Mouse (Mus musculus): ENCODE data around the gene Scn8a. TPM values are rescaled to one million over a fixed set of nuclear protein-coding genes. Genes with fewer than 3 reads are reported as not detected.

Scn8a gene
- polyA plus RNA-seq, 1 experiment from 2014 or later: 18.1 TPM

DNA sequence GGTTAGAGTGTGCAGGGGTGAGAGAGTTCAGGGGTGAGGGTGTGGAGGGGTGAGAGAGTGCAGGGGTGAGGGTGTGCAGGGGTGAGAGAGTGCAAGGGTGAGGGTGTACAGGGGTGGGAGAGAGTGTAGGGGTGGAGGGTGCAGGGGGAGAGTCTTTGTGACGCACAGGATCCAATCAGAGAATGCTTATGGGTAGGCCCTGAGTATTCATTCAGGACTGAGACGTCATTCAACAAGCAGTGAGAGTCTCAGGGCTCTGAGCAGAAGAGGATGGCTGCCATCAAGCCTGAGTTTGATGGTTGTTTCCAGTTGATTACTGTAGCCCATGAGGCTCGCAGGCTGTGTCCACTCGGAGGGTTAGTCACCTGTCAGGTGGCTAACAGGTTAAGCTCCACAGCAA is 48.4 kb downstream of the Scn8a start:
- no peak overlapping the region for H3K4me3 ChIP-seq (ENCODE audit: low read depth, low read length)
- H3K27me3 ChIP-seq (ENCODE audit: control insufficient read depth, insufficient read depth, low read depth, low read length): no peaks in the 10 kb centered on the region
- no peak overlapping the region for H3K9ac ChIP-seq (ENCODE audit: low read depth, low read length)
- no peak overlapping the region for H3K4me2 ChIP-seq (ENCODE audit: low read length)
- 31% methylated on average over 4 of the region's 4 CpGs for WGBS
- H3K9me3 ChIP-seq (replicated peaks; ENCODE audit: control insufficient read depth, low read length, poor library complexity, severe bottlenecking): no peaks in the 10 kb centered on the region
- ATAC-seq: no peak
- peaks cover 9% of the 10 kb centered on the region for H3K4me1 ChIP-seq (ENCODE audit: control insufficient read depth, insufficient read depth, low read length)
- no peak overlapping the region for H3K27ac ChIP-seq (ENCODE audit: low read length)
- no peaks in the 10 kb centered on the region for H3K36me3 ChIP-seq (ENCODE audit: control insufficient read depth, insufficient read depth, low read length)

DNA sequence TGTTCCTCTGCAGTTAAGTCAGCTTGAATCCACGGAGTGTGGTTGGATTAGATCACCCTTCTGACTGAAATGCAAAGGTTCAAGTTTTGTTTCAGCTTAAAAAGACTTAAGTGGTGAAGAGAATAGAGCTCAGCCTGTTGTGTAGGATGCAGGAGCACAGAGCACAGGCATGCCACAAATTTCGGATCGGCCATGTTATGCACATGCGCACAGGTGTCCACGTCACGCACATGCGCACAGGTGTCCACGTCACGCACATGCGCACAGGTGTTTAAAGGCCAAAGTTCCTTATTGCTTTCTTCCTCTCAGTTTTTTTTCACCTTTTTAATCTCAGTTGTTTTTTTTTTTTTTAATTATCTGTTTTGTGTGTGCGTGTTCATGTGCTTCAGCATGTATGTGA is 52.6 kb downstream of the Scn8a start:
- peaks cover 11% of the 10 kb centered on the region for H3K4me1 ChIP-seq (ENCODE audit: control insufficient read depth, insufficient read depth, low read length)
- H3K4me3 ChIP-seq (ENCODE audit: low read depth, low read length): no peak overlapping the region
- no peak overlapping the region for H3K4me2 ChIP-seq (ENCODE audit: low read length)
- H3K9me3 ChIP-seq (replicated peaks; ENCODE audit: control insufficient read depth, low read length, poor library complexity, severe bottlenecking): no peaks in the 10 kb centered on the region
- H3K27me3 ChIP-seq (ENCODE audit: control insufficient read depth, insufficient read depth, low read depth, low read length): no peaks in the 10 kb centered on the region
- H3K9ac ChIP-seq (ENCODE audit: low read depth, low read length): no peak overlapping the region
- H3K27ac ChIP-seq (ENCODE audit: low read length): no peak overlapping the region
- no peaks in the 10 kb centered on the region for H3K36me3 ChIP-seq (ENCODE audit: control insufficient read depth, insufficient read depth, low read length)
- no peak for ATAC-seq
- 92% methylated on average over 11 of the region's 11 CpGs for WGBS

DNA sequence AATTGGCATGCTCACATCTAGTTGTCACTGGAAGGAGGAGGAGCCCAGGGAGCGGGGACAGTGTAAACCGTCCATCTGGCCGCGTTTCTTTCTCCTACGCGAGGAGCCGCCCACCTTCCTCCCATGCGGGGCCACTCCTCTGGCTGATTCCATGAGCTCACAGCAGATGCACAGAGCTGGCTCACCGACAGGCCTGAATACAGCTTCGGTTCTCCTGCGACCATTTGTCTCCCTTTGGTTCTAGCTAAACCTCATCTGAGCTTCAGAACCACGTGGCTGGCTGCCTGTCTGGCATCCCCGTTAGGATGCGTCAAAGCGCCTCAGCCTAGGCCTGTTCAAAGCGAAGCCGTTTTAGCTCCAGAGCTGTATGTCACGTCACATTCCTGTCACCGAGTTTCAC is 53.8 kb downstream of the Scn8a start:
- H3K4me2 ChIP-seq (ENCODE audit: low read length): 0 out of 2 replicates have a peak overlapping the region, but pooled peaks have one; percentile 21
- peak; percentile 62 for ATAC-seq

DNA sequence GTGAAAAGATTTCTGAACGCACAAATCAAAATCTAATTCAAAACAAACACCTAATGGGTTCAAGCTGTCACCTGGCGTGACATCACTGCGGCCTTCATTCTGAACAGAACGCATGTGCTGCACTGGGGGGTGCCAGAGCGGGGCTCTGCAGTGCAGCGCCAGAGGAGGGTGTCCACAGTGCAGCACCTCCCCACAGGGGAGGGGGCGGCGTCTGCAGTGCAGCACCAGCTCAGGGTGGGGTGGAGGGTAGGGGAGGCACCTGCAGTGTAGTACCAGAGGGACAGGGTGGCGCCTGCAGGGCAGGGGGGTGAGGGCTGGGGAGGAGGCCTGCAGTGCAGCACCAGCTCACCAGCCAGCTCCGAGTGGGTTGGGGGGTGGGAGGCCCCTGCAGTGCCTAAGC is 55.3 kb downstream of the Scn8a start:
- peaks cover 11% of the 10 kb centered on the region for H3K4me1 ChIP-seq (ENCODE audit: control insufficient read depth, insufficient read depth, low read length)
- no peak overlapping the region for H3K4me2 ChIP-seq (ENCODE audit: low read length)
- 63% methylated on average over 10 of the region's 10 CpGs for WGBS
- ATAC-seq: 0 out of 2 replicates have a peak, but pooled peaks have one; percentile 17
- no peaks in the 10 kb centered on the region for H3K9me3 ChIP-seq (replicated peaks; ENCODE audit: control insufficient read depth, low read length, poor library complexity, severe bottlenecking)
- no peaks in the 10 kb centered on the region for H3K36me3 ChIP-seq (ENCODE audit: control insufficient read depth, insufficient read depth, low read length)
- no peak overlapping the region for H3K27ac ChIP-seq (ENCODE audit: low read length)
- H3K4me3 ChIP-seq (ENCODE audit: low read depth, low read length): no peak overlapping the region
- no peak overlapping the region for H3K9ac ChIP-seq (ENCODE audit: low read depth, low read length)
- no peaks in the 10 kb centered on the region for H3K27me3 ChIP-seq (ENCODE audit: control insufficient read depth, insufficient read depth, low read depth, low read length)

More for the DNA sequence above, 53.8 kb downstream of the Scn8a start:
- peaks cover 11% of the 10 kb centered on the region for H3K4me1 ChIP-seq (ENCODE audit: control insufficient read depth, insufficient read depth, low read length)
- H3K27me3 ChIP-seq (ENCODE audit: control insufficient read depth, insufficient read depth, low read depth, low read length): no peaks in the 10 kb centered on the region
- H3K27ac ChIP-seq (ENCODE audit: low read length): peak overlapping the region; percentile 23; the same call in 1 of the 2 replicates
- WGBS: 15% methylated on average over 19 of the region's 19 CpGs
- no peaks in the 10 kb centered on the region for H3K9me3 ChIP-seq (replicated peaks; ENCODE audit: control insufficient read depth, low read length, poor library complexity, severe bottlenecking)
- no peaks in the 10 kb centered on the region for H3K36me3 ChIP-seq (ENCODE audit: control insufficient read depth, insufficient read depth, low read length)
- H3K9ac ChIP-seq (ENCODE audit: low read depth, low read length): 0 out of 2 replicates have a peak overlapping the region, but pooled peaks have one; percentile 7
- no peak overlapping the region for H3K4me3 ChIP-seq (ENCODE audit: low read depth, low read length)

DNA sequence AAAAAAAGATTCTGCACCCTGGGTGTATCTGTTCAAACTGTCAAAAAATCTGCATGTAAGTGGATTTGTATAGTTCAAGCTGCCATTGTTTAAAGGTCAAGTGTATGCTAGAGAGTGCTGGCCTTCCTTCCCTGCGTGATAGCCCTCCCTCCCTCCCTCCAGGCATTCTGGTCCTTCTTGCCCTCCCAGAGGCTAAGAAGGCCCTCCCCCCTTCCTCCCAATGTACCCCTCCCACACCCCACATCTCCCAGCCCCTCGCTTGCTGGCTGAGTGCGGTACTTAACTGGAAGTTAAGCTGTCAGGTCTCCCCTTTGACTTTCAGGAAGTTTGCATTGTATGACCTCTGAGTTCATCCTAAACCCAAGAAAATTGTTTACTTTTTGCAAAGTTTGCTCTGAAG is 60.8 kb downstream of the Scn8a start:
- H3K9me3 ChIP-seq (replicated peaks; ENCODE audit: control insufficient read depth, low read length, poor library complexity, severe bottlenecking): no peaks in the 10 kb centered on the region
- ATAC-seq: no peak
- no peak overlapping the region for H3K9ac ChIP-seq (ENCODE audit: low read depth, low read length)
- H3K36me3 ChIP-seq (ENCODE audit: control insufficient read depth, insufficient read depth, low read length): no peaks in the 10 kb centered on the region
- no peaks in the 10 kb centered on the region for H3K27me3 ChIP-seq (ENCODE audit: control insufficient read depth, insufficient read depth, low read depth, low read length)
- H3K4me3 ChIP-seq (ENCODE audit: low read depth, low read length): no peak overlapping the region
- no peak overlapping the region for H3K27ac ChIP-seq (ENCODE audit: low read length)
- H3K4me1 ChIP-seq (ENCODE audit: control insufficient read depth, insufficient read depth, low read length): no peaks in the 10 kb centered on the region
- WGBS: 25% methylated on average over 3 of the region's 3 CpGs
- no peak overlapping the region for H3K4me2 ChIP-seq (ENCODE audit: low read length)

DNA sequence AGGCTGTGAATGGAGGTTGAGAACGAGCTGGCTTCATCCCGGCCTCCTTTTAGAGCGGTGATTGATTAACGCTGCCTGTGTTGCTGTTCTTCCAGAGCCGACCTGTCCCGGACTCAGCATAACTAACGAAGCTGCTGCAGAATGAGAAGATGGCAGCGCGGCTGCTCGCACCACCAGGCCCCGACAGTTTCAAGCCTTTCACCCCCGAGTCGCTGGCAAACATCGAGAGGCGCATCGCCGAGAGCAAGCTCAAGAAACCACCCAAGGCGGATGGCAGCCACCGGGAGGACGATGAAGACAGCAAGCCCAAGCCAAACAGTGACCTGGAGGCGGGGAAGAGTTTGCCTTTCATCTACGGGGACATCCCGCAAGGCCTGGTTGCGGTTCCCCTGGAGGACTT is 66.5 kb downstream of the Scn8a start:
- Histone ChIP-seq H3K4me2 (ENCODE audit: low read length) (0 out of 2 replicates have a peak overlapping the region, but pooled peaks have one; percentile 5), H3K27ac (ENCODE audit: low read length) (no peak overlapping the region), H3K9me3 (replicated peaks; ENCODE audit: control insufficient read depth, low read length, poor library complexity, severe bottlenecking) (no peaks in the 10 kb centered on the region), H3K4me3 (ENCODE audit: low read depth, low read length) (no peak overlapping the region), H3K4me1 (ENCODE audit: control insufficient read depth, insufficient read depth, low read length) (peaks cover 2% of the 10 kb centered on the region; the same call in 1 of the 2 replicates), H3K36me3 (ENCODE audit: control insufficient read depth, insufficient read depth, low read length) (peaks cover 7% of the 10 kb centered on the region; the same call in 1 of the 2 replicates), H3K27me3 (ENCODE audit: control insufficient read depth, insufficient read depth, low read depth, low read length) (no peaks in the 10 kb centered on the region), H3K9ac (ENCODE audit: low read depth, low read length) (no peak overlapping the region)
- WGBS: 67% methylated on average over 24 of the region's 24 CpGs
- no peak for ATAC-seq

DNA sequence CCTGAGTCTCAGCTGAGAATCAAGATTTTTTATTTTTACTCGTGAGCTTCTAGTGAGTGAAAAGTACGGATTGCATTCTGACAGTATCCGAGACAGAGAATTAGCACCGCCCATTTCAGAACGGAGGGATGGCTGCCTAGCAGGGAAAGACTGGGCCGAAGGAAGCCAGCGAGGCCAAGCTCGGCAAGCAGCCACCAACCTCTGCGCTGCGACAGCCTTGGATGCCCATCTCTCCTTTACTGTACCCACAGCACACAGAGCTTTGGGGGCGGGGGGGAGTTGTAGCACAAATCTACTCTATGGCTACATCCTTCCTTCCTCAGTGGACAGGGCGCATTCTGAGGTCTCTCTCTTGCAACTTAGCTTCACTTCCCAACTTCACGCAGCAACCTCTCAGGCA is 78.7 kb downstream of the Scn8a start:
- Histone ChIP-seq H3K27me3 (ENCODE audit: control insufficient read depth, insufficient read depth, low read depth, low read length) (no peaks in the 10 kb centered on the region), H3K27ac (ENCODE audit: low read length) (no peak overlapping the region), H3K4me1 (ENCODE audit: control insufficient read depth, insufficient read depth, low read length) (peaks cover 5% of the 10 kb centered on the region), H3K4me2 (ENCODE audit: low read length) (no peak overlapping the region), H3K9me3 (replicated peaks; ENCODE audit: control insufficient read depth, low read length, poor library complexity, severe bottlenecking) (no peaks in the 10 kb centered on the region), H3K9ac (ENCODE audit: low read depth, low read length) (no peak overlapping the region), H3K4me3 (ENCODE audit: low read depth, low read length) (no peak overlapping the region), H3K36me3 (ENCODE audit: control insufficient read depth, insufficient read depth, low read length) (no peaks in the 10 kb centered on the region; the same call in 1 of the 2 replicates)
- ATAC-seq: no peak
- 91% methylated on average over 13 of the region's 13 CpGs for WGBS

DNA sequence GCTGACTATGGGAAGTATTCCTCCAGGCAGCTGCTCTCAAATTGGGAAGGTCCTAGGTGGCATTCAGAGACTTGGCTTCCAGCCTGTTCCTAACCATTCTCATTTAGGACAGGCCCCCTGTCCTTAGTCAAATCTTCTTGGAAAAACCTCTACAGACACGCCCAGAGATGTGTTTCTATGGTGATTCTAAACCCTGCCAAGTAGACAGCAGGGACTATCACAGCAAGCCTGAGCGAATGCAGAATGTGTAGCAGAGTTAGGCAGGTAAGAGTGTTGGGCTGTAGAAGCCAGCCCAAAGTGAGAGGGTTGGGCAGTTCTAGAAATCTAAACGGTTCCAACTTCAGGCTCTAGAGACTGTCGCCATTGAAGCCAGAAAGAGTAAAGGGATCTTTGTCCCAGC is 79.5 kb downstream of the Scn8a start:
- Histone ChIP-seq H3K27me3 (ENCODE audit: control insufficient read depth, insufficient read depth, low read depth, low read length) (no peaks in the 10 kb centered on the region), H3K36me3 (ENCODE audit: control insufficient read depth, insufficient read depth, low read length) (no peaks in the 10 kb centered on the region; the same call in 1 of the 2 replicates), H3K4me2 (ENCODE audit: low read length) (no peak overlapping the region), H3K27ac (ENCODE audit: low read length) (no peak overlapping the region), H3K4me3 (ENCODE audit: low read depth, low read length) (no peak overlapping the region), H3K9me3 (replicated peaks; ENCODE audit: control insufficient read depth, low read length, poor library complexity, severe bottlenecking) (no peaks in the 10 kb centered on the region), H3K9ac (ENCODE audit: low read depth, low read length) (no peak overlapping the region), H3K4me1 (ENCODE audit: control insufficient read depth, insufficient read depth, low read length) (peaks cover 7% of the 10 kb centered on the region)
- 80% methylated on average over 4 of the region's 4 CpGs for WGBS
- no peak for ATAC-seq

DNA sequence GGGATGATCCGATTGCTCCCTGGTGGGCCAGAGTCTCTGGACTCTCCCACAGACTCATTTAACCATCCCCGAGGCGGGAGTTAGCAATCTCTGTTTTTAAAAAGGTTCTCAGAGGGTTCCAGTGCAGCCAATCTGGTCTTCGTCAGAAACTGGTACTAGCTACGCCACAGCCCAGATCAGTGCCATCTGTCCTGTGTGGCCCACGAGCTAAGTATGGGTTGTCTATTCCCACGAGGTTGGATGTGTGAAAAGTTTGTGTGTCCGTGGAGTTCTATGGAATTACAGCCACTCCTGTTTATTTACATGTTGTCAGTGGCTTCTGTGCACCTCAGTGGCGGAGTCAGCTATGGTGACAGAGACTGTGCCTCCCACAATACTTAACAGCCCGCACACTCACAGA is 81.8 kb downstream of the Scn8a start:
- no peak for ATAC-seq
- H3K9me3 ChIP-seq (replicated peaks; ENCODE audit: control insufficient read depth, low read length, poor library complexity, severe bottlenecking): no peaks in the 10 kb centered on the region
- peaks cover 7% of the 10 kb centered on the region for H3K4me1 ChIP-seq (ENCODE audit: control insufficient read depth, insufficient read depth, low read length)
- H3K27ac ChIP-seq (ENCODE audit: low read length): no peak overlapping the region
- H3K27me3 ChIP-seq (ENCODE audit: control insufficient read depth, insufficient read depth, low read depth, low read length): no peaks in the 10 kb centered on the region
- H3K4me3 ChIP-seq (ENCODE audit: low read depth, low read length): no peak overlapping the region
- WGBS: 76% methylated on average over 10 of the region's 10 CpGs
- H3K36me3 ChIP-seq (ENCODE audit: control insufficient read depth, insufficient read depth, low read length): no peaks in the 10 kb centered on the region; the same call in 1 of the 2 replicates
- no peak overlapping the region for H3K4me2 ChIP-seq (ENCODE audit: low read length)
- H3K9ac ChIP-seq (ENCODE audit: low read depth, low read length): no peak overlapping the region

Data from midbrain, embryonic 16.5 days (tissue).